Mouse (Mus musculus) limb, embryonic 14.5 days (tissue): ENCODE measurements around the gene Arl3. TPM values are rescaled to one million over a fixed set of nuclear protein-coding genes. Genes with fewer than 3 reads are reported as not detected.

Experiments used
- ATAC-seq: fragments of 200-750 bp; cut with Nextera tagmentation; 2 replicates; pipeline ENCODE4 v1.8.0; 2017; ENCODE audit warnings: low read depth, moderate number of reproducible peaks, moderate TSS enrichment; ENCODE audit not compliant: low FRiP score
- DNase-seq: peaks from one replicate; pipeline ENCODE4 v3.0.0-alpha.2; 2015; ENCODE audit warnings: low spot score
- H3K27ac ChIP-seq: fragments of 300-500 bp; sonication (generic); replicated peaks from 2 replicates; pipeline ENCODE4 v1.5.1; 2014; ENCODE audit warnings: low read depth, mild to moderate bottlenecking, low read length, moderate library complexity, mixed read lengths
- H3K27me3 ChIP-seq: fragments of 300-500 bp; sonication (generic); 2 replicates; pipeline ENCODE4 v1.6.1; 2014; ENCODE audit warnings: low read length, mixed read lengths; ENCODE audit not compliant: control insufficient read depth, insufficient read depth
- H3K36me3 ChIP-seq: fragments of 300-500 bp; sonication (generic); 2 replicates; pipeline ENCODE4 v1.6.1; 2014; ENCODE audit warnings: mild to moderate bottlenecking, low read length, moderate library complexity, mixed read lengths; ENCODE audit not compliant: control insufficient read depth, insufficient read depth
- H3K4me1 ChIP-seq: fragments of 300-500 bp; sonication (generic); 2 replicates; pipeline ENCODE4 v1.6.1; 2014; ENCODE audit warnings: antibody characterized with exemption, low read length, mixed read lengths; ENCODE audit not compliant: control insufficient read depth, insufficient read depth
- H3K4me2 ChIP-seq: fragments of 300-500 bp; sonication (generic); replicated peaks from 2 replicates; pipeline ENCODE4 v1.6.1; 2014; ENCODE audit warnings: low read depth, mild to moderate bottlenecking, low read length, moderate library complexity; ENCODE audit not compliant: severe bottlenecking
- H3K4me3 ChIP-seq: fragments of 300-500 bp; sonication (generic); replicated peaks from 2 replicates; pipeline ENCODE4 v1.5.1; 2014; ENCODE audit warnings: low read length
- H3K9ac ChIP-seq: fragments of 300-500 bp; sonication (generic); 2 replicates; pipeline ENCODE4 v1.6.1; 2014; ENCODE audit warnings: mild to moderate bottlenecking, low read depth, low read length, moderate library complexity; ENCODE audit not compliant: severe bottlenecking
- H3K9me3 ChIP-seq: fragments of 300-500 bp; sonication (generic); 2 replicates; pipeline ENCODE4 v1.6.1; 2016; ENCODE audit warnings: low read length; ENCODE audit not compliant: control insufficient read depth
- POLR2A ChIP-seq: fragments of 200-500 bp; IDR thresholded peaks from 2 replicates; pipeline ENCODE4 v1.8.0; 2012; ENCODE audit warnings: inconsistent platforms, mild to moderate bottlenecking, moderate library complexity, borderline replicate concordance; ENCODE audit not compliant: insufficient read depth, insufficient read length; ENCODE audit errors: extremely low read depth
- WGBS: fragments of 180-500 bp; shearing (Covaris S2); extraction: QIAGEN DNeasy Blood & Tissue Kit; methylation state at CpG from one replicate; pipeline ENCODE4 v1.1.7; 2014; 5-methylcytosine and 5-hydroxymethylcytosine counted together
- polyA plus RNA-seq, 2 experiments: library from polyadenylated mRNA; depleted of rRNA in 1 of 2; stranded (reverse) in 1 of 2; unstranded in 1 of 2; fragments of >200 nt; fragmentation: Nextera tagmentation in 1 of 2; extraction: Ambion mirVana in 1 of 2; gene quantifications; 2 replicates each; pipeline versions ENCODE4 v1.2.1 to v1.2.3; 2012 to 2014

Gene Arl3
- polyA plus RNA-seq, 2 experiments, result 87.2 to 120 TPM

DNA sequence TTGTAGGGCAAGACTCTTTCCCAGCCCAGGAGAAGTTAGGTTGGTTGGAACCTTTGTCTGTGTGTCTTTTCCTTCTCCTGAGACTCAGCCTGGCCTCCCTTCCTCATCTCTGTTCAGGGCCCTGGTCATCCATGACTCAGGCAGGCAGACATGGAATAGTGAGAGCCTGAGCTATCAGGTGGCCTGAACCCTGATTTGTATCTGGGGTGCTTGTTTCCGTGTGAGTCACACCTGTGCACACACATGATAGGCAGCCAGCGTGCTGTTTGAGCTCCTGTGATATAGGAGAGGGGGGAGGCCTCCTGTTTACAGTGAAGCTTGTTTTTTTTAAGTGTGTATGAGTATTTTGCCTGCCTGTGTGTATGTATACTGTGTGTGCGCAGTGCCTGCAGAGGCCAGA lies 63.8 kb downstream of the Arl3 start:
- Histone ChIP-seq H3K4me2 (no peak overlapping the region), H3K36me3 (peaks cover 80% of the 10 kb centered on the region), H3K27ac (no peak overlapping the region), H3K27me3 (no peaks in the 10 kb centered on the region), H3K9me3 (no peaks in the 10 kb centered on the region), H3K4me3 (no peak overlapping the region), H3K9ac (no peak overlapping the region), H3K4me1 (peaks cover 40% of the 10 kb centered on the region)
- WGBS, result 55% methylated on average over 3 of the region's 3 CpGs
- no peak for DNase-seq
- TF ChIP-seq POLR2A, result no peak
- ATAC-seq, result no peak

DNA sequence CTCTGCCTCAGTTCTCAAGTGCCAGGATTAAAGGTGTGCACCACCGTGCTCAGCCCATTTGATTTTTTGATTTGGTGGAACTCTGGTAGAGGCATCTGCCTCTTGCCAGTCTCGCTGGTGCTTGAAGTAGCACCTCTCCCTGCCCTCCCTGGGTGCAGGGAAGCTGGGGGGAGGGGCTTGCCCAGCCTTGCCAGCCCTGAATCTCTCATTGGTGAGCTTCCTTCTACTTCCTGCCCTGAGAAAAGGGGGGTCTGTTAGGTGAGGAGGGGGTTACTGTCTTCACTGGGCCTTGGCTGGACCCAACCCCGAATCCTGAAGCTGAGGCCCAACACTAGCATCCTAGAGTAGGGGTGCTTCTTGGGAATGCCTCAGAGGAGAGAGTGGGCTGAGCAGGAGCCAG lies 64.3 kb downstream of the Arl3 start:
- H3K9ac ChIP-seq, result no peak overlapping the region
- H3K4me1 ChIP-seq, result peaks cover 41% of the 10 kb centered on the region
- no peak overlapping the region for H3K4me3 ChIP-seq
- WGBS, result 33% methylated on average over 3 of the region's 3 CpGs
- H3K36me3 ChIP-seq, result peaks cover 76% of the 10 kb centered on the region
- no peak for TF ChIP-seq POLR2A
- H3K27ac ChIP-seq, result no peak overlapping the region
- H3K9me3 ChIP-seq, result no peaks in the 10 kb centered on the region
- ATAC-seq (no peak), DNase-seq (no peak)
- H3K27me3 ChIP-seq, result no peaks in the 10 kb centered on the region
- 0 out of 2 replicates have a peak overlapping the region, but pooled peaks have one; percentile 4 for H3K4me2 ChIP-seq

DNA sequence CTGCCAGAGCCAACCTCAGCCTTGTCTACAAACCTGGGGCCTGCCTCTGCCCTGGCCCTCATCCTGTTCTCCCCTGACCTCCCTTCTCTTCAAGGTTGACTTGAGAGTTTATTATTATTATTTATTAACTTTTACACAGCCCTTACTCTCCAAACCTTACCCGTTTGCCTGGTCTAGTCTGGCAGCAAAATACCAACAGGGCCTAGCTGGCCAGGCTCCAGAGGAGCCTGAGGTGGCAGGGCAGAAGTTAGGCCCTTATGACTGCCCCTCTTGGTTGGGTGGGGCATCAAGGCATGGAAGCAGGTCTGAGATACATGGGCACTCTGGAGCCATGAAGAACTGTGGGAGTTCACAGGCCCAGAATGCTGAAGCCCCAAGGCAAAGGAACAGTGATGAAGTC lies 65.2 kb downstream of the Arl3 start:
- Histone ChIP-seq H3K27ac (no peak overlapping the region), H3K4me1 (peaks cover 41% of the 10 kb centered on the region), H3K4me2 (no peak overlapping the region), H3K36me3 (peaks cover 66% of the 10 kb centered on the region), H3K9ac (no peak overlapping the region), H3K4me3 (no peak overlapping the region), H3K9me3 (no peaks in the 10 kb centered on the region), H3K27me3 (no peaks in the 10 kb centered on the region)
- WGBS, result 64% methylated on average over 1 of the region's 1 CpGs
- no peak for TF ChIP-seq POLR2A
- no peak for DNase-seq
- ATAC-seq, result no peak

DNA sequence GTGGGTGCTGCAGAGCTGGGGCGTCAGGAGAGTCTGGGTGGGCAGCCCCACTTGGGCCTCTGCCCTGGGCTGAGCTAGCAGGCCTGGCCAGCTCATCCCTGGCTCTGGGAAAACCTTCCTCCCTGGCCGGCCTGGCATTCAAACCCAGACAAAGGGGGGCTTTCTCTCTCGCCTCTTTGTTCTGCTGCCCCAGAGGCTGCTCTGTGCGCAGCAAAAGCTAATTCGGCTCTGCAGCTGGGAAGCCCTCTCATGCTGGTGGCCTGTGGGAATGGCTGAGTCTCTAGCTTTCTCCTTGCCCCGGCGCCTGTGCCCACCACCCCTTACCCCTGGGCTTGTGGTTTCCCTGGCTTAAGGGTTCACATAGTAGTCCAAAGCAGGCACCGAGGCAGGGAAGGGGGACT lies 65.8 kb downstream of the Arl3 start:
- TF ChIP-seq POLR2A, result no peak
- DNase-seq, result no peak

DNA sequence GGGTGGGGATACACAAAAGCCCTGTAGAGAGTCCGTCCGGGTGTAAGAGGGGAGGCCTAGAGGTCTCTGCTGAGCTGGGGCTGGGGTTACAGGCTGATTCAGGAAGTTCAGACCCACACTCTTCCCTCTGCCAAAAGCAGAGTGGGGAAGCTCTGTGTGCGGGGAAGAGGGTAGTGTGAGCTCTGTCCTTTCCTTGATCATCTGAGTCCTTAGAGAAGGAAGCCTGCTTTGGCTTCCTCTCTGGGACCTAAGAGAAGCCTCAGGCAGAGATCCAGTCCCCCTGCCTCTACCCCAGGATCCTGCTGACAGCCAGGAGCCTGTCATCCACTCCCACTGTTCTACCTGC lies 66.7 kb downstream of the Arl3 start:
- Histone ChIP-seq H3K9me3 (no peaks in the 10 kb centered on the region), H3K4me1 (peaks cover 41% of the 10 kb centered on the region), H3K9ac (peak overlapping the region; percentile 16; the same call in 1 of the 2 replicates), H3K27me3 (no peaks in the 10 kb centered on the region), H3K36me3 (peaks cover 52% of the 10 kb centered on the region), H3K4me2 (0 out of 2 replicates have a peak overlapping the region, but pooled peaks have one; percentile 16), H3K4me3 (no peak overlapping the region), H3K27ac (no peak overlapping the region)
- ATAC-seq, result no peak
- 65% methylated on average over 3 of the region's 3 CpGs for WGBS
- TF ChIP-seq POLR2A, result no peak
- DNase-seq, result no peak

More for the DNA sequence above, 65.8 kb downstream of the Arl3 start:
- Histone ChIP-seq H3K9ac (peak overlapping the region; percentile 28), H3K27ac (no peak overlapping the region; the same call in 1 of the 2 replicates), H3K4me2 (no peak overlapping the region), H3K9me3 (no peaks in the 10 kb centered on the region), H3K4me1 (peaks cover 41% of the 10 kb centered on the region), H3K36me3 (peaks cover 60% of the 10 kb centered on the region), H3K27me3 (no peaks in the 10 kb centered on the region), H3K4me3 (no peak overlapping the region)
- 69% methylated on average over 8 of the region's 8 CpGs for WGBS
- ATAC-seq, result no peak
